Mouse (Mus musculus) liver (tissue): ENCODE measurements around the gene Prss41.
A peak's percentile ranks its signal among the peaks of the same experiment; 100 is the strongest.

ENCODE experiments used
- DNase-seq: peaks from one replicate; pipeline ENCODE4 v3.0.0-alpha.2; 2020; ENCODE audit warnings: mixed read lengths

Gene Prss41

GRCm38 (mm10) chr17:23825591-23825990, 18.4 kb downstream of the Prss41 start:
- no peak for DNase-seq

DNA sequence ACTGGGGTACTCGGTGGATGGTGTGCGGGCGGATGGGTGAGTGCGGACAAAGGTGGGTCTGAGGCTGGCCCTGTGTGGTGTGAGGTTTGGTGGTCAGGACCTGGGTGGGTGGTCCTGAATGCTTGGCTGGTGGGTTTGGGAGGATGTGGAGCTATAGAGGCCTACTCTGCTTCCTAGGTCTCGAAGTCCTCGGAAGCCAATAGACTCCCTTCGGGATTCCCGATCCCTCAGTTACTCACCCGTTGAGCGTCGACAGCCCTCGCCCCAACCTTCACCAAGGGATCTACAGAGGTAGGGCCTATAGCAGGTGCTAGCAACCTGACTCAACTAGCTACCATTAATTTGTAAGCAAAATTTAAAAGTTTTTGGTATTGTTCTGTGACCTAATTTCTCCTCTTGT, 20.4 kb downstream of the Prss41 start:
- DNase-seq = no peak

- no peak for DNase-seq
Measured at GRCm38 (mm10) chr17:23823018-23823417, 21.0 kb downstream of the Prss41 start.

DNA sequence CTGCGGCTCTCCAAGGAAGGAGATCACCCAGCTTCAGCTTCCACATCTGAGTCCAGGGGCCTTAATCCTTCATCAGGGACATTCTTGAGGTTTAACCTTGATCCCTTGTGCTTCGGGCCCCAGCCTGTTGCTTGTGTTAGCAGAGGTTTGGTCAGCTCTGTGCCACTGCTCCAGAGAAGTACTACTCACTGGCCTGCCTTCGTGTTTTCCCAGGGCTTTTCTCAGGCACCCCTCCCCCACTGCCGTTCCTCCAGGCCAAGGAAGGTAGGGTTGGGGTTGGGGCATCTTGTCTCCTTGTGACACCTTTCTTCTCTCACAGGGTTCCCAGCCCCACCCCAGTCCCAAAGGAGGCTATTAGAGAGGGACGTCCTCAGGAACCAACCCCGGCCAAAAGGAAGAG, 21.9 kb downstream of the Prss41 start:
- no peak for DNase-seq

DNA sequence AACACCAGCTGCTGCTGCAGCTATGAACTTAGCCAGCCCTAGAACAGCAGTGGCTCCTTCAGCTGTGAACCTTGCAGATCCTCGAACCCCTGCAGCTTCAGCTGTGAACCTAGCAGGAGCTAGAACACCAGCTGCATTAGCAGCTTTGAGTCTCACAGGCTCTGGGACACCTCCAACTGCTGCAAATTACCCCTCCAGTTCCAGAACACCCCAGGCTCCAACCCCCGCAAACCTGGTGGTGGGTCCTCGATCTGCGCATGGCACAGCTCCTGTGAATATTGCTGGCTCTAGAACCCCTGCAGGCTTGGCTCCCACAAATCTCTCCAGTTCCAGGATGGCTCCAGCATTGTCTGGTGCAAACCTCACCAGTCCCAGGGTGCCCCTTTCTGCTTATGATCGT, 23.2 kb downstream of the Prss41 start:
- no peak for DNase-seq

GRCm38 (mm10) chr17:23819235-23819634, 24.7 kb downstream of the Prss41 start:
- DNase-seq = no peak

DNA sequence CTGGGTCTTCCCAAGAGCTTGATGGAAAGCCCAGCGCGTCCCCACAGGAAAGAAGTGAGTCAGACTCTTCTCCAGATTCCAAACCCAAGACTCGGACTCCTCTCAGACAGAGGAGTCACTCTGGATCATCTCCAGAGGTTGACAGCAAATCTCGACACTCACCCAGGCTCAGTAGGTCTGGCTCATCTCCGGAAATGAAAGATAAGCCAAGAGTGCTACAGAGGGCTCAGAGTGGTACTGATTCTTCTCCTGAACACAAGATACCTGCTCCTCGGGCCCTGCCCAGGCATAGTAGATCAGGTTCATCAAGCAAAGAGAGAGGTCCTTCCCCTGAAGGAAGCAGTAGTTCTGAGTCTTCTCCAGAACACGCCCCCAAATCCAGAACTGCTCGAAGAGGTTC, 25.4 kb downstream of the Prss41 start:
- DNase-seq = no peak

DNA sequence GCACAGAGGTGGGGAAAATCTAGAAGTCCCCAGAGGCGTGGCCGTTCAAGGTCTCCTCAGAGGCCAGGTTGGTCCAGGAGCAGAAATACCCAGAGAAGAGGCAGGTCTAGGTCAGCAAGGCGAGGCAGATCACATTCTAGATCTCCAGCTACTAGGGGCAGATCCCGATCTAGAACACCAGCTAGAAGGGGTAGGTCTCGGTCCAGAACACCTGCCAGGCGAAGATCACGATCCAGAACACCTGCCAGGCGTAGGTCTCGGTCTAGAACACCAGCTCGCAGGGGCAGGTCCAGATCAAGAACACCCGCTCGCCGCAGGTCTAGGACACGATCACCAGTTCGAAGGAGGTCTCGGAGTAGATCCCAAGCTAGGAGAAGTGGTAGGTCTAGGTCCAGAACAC, 28.3 kb downstream of the Prss41 start:
- DNase-seq = no peak

GRCm38 (mm10) chr17:23807918-23808317, 36.1 kb downstream of the Prss41 start:
- DNase-seq = no peak

GRCm38 (mm10) chr17:23806867-23807266, 37.1 kb downstream of the Prss41 start:
- no peak for DNase-seq

- DNase-seq = no peak
Measured at GRCm38 (mm10) chr17:23804426-23805085, 39.4 kb downstream of the Prss41 start.

DNA sequence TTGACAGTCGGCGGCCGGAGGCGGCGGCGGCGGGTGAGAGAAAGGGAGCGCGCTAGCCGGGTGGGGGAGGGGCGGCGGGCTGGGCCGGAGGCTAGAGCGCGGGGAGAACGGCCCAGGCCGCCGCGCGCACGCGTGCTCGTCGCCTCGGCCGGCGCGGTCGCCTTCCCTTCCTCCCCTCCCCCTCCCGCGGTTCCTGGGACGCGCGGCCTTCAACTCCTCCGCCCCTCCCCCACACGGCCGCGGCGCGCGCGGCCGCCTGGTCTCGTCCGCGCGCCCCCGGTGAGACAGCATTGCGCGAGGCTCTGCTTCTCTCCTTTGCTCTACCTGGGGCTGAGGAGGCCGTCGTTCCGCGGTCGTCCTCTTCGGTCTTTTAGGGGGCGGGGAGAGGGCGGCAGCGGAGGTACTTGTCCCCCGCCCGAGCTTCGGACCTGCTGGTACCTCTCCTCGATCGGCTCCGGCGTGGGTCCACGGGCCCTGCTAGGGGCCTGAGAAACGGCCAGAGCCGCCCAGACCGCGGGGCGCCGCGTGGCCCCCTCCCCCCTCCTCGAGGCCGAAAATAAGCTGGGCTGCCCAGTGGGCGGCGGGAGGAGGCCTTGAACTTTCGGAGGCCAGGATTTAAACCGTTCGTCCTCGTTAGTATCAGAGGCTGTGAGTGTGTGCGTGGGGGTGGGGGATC, 40.5 kb downstream of the Prss41 start:
- DNase-seq = peak; percentile 94

DNA sequence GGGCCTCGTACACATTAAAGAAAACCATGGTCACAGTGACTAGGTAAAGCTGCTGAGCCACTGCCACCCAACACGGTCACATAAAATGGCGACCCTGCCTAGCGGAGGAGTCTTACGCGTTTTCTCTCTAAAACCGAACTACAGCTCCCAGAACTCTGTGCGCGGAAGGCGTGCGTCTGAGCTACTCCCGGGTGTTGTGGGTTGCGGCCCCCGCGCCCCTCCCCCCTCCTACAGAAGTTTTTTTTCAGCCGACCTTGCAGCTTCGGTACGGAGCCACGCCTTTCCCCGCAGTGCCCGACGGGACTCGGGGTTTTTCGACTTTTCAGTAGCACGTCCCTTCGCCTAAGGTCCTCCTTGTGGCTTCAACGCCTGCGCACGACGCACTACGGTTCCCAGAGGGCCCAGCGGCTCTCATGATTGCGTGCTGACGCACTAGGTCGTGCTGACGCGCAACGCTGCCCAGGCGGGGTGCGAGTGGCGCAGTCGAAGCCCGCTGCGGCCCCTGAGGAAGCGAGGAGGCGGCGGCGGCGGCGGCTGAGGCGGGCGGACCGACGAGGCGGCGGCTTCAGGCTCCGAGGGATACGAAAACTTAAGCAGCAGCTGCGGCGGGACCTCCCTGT, 41.1 kb downstream of the Prss41 start:
- peak; percentile 96 for DNase-seq

DNA sequence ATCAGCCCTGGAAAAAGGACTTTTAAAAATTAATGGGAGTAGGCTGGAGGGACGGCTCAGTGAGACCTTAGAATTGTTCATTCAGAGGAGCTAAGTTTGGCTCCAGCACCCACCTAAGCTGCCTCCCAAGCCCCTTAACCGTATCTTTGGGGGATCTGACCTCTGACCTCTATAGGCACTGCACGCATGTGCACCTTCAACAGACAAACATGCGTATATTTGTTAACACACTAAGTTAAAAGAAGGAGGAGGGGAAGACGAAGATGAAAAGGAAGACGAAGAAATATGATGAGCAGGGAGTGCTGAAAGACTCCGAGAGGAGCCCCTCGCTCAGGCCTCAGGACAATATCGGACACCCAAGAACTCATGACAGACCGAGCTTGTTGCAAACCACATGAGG, 42.3 kb downstream of the Prss41 start:
- no peak for DNase-seq

DNA sequence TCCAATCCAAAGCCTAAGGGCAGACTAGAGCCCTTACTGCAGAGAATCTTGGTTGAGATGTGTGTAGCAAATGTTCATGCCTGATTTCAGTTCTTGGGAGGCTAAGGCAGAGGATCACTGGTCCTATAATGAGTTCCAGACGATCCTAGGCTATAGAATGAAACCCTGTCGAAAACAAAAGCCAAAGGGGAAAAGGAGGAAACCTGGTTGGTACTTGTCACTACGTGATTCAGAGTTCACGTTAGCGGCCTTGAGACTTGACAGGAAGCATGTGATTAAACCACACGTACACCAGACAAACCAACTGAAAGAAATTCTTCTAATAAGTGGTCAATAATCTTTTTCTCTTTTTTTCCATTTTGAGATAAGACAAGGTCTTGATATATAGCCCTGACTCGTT, 46.7 kb downstream of the Prss41 start:
- no peak for DNase-seq

DNA sequence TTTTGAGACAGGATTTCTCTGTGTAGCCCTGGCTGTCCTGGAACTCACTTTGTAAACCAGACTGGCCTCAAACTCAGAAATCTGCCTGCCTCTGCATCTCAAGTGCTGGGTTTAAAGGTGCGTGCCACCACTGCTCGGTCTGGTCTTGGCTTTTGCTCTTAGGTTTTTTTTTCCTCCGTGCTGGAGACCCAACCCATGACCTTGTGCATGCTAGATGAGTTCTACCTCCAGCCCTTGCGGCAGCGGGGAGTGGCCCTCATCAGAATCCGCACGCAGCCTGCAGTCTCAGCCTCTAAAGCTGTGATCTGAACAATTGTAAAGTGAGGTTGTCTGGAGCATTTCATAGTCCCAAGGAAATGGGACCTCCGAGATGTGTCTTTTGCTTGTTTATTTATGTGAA, 48.6 kb downstream of the Prss41 start:
- DNase-seq = no peak

DNA sequence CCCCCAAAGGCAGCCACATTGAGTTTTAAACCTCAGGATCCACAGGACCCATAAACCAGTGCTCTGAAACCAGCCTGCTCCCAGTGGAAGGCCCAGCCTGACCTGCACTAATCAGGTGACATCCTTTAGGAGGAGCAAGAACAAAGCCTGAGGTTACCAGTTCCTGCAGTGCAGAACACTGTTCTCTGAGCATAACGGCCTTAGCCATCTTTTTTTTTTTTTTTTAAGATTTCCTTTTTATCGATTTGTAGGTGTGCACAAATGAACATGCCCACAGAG, 53.0 kb downstream of the Prss41 start:
- no peak for DNase-seq

DNA sequence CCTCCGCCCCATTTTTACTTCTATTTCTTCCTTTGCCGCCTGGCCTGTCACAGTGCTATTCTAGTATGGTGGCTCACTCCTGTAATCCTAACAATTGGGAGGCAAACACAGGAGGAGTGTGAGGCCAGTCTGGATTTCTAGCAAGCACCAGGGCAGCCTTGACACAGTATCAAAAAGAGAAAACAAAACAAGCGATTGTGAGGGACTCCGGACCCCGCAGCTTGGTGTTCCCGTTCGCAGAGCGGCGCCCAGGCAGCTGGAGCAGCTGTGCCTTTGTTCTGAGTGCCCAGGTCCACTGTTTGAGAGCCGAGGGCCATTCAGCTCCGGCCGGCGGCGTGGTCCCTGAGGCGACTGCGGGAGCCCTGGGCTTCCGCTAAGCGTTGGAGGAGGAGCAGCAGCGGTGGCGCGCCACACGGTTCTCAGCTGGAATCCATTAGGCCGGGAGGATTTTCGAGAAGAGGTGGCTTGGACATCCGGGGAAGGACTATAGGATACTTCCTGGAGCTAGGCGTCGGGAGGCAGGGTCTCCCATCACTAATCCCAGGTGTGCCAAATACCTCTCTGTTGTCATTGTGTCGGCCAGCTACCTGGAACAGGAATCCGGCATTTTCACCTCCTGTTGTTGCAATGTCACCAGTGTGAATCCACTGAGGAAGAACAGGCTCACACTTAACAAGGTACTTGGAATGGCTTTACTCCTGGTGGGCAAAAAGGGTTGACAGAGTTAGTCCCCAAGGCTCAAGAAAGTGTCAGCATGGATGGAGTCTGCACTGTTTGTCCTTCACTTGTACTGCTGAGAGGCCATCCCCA, 53.5 kb downstream of the Prss41 start, which contains the start of gene Srrm2:
Gene Srrm2, plus strand, starts transcription at position 264 of the 810 bp plus-strand sequence.
- peak; percentile 65 for DNase-seq

GRCm38 (mm10) chr17:23789749-23790268, 54.2 kb downstream of the Prss41 start:
- DNase-seq = no peak

- DNase-seq = no peak
Measured at GRCm38 (mm10) chr17:23788973-23789372, 55.0 kb downstream of the Prss41 start.
